Comparison of ENCODE assay signal across 17 mouse cellular contexts in genomic region chr4:138709246-138709645, GRCm38 (mm10). TPM values are rescaled to one million over a fixed set of nuclear protein-coding genes. Genes with fewer than 3 reads are reported as not detected.
DNase-seq lines count a peak whose midpoint lies in the region; ATAC-seq and TF ChIP-seq lines count a peak whose summit lies in the region.
"Had no signal": no experiment of that assay in that cellular context is flagged by ENCODE, and none has a peak within 500 bp of the region (broad histone marks: within the 10 kb centered on the region; RNA-seq: fewer than 3 reads in every experiment).

No protein-coding gene starts in this region.

- no peaks in the 10 kb centered on the region for H3K9me3 ChIP-seq in midbrain, embryonic 11.5 days (ENCODE audit: control insufficient read depth, low read length)
- no peaks in the 10 kb centered on the region for H3K9me3 ChIP-seq in midbrain, postnatal 0 days (ENCODE audit: low read length)
- H3K9me3 ChIP-seq: embryonic facial prominence, embryonic 10.5 days; embryonic facial prominence, embryonic 12.5 days; forebrain, embryonic 13.5 days; forebrain, embryonic 15.5 days had no signal

- H3K27ac ChIP-seq in midbrain, embryonic 11.5 days (ENCODE audit: low read depth, low read length) = no peak overlapping the region
- no peak overlapping the region for H3K27ac ChIP-seq in midbrain, postnatal 0 days (ENCODE audit: low read depth, low read length)
- H3K27ac ChIP-seq: embryonic facial prominence, embryonic 10.5 days; embryonic facial prominence, embryonic 12.5 days had no signal

- no peak overlapping the region for H3K9ac ChIP-seq in midbrain, embryonic 11.5 days (ENCODE audit: low read length)
- H3K9ac ChIP-seq in midbrain, postnatal 0 days (replicated peaks; ENCODE audit: low read length, poor library complexity, severe bottlenecking) = no peak overlapping the region
- H3K9ac ChIP-seq: embryonic facial prominence, embryonic 12.5 days; forebrain, embryonic 13.5 days; forebrain, embryonic 15.5 days; forebrain, postnatal 0 days had no signal

- H3K4me1 ChIP-seq in midbrain, embryonic 11.5 days (ENCODE audit: control insufficient read depth, insufficient read depth, low read length) = no peaks in the 10 kb centered on the region
- peaks cover 6% of the 10 kb centered on the region; the same call in 1 of the 2 replicates for H3K4me1 ChIP-seq in midbrain, postnatal 0 days (ENCODE audit: insufficient read depth, low read length)

- H3K27me3 ChIP-seq in midbrain, embryonic 11.5 days (ENCODE audit: control insufficient read depth, insufficient read depth, low read length) = no peaks in the 10 kb centered on the region
- no peaks in the 10 kb centered on the region for H3K27me3 ChIP-seq in midbrain, postnatal 0 days (ENCODE audit: insufficient read depth, low read length)
- H3K27me3 ChIP-seq: embryonic facial prominence, embryonic 12.5 days; forebrain, embryonic 13.5 days; forebrain, embryonic 15.5 days had no signal

- H3K4me2 ChIP-seq in midbrain, embryonic 11.5 days = no peak overlapping the region
- no peak overlapping the region for H3K4me2 ChIP-seq in midbrain, postnatal 0 days (ENCODE audit: low read depth, low read length, poor library complexity, severe bottlenecking)
- H3K4me2 ChIP-seq: embryonic facial prominence, embryonic 12.5 days; forebrain, embryonic 13.5 days had no signal

- H3K4me3 ChIP-seq in midbrain, embryonic 11.5 days (ENCODE audit: low read depth, low read length) = no peak overlapping the region
- H3K4me3 ChIP-seq in midbrain, postnatal 0 days (ENCODE audit: low read depth, low read length) = no peak overlapping the region
- H3K4me3 ChIP-seq: embryonic facial prominence, embryonic 10.5 days; embryonic facial prominence, embryonic 12.5 days; forebrain, embryonic 13.5 days; forebrain, embryonic 15.5 days had no signal

- no peaks in the 10 kb centered on the region for H3K36me3 ChIP-seq in midbrain, embryonic 11.5 days (ENCODE audit: control insufficient read depth, insufficient read depth, low read length)
- no peaks in the 10 kb centered on the region for H3K36me3 ChIP-seq in midbrain, postnatal 0 days (ENCODE audit: insufficient read depth, low read length)
- H3K36me3 ChIP-seq: embryonic facial prominence, embryonic 10.5 days; embryonic facial prominence, embryonic 12.5 days; forebrain, embryonic 15.5 days; G1E had no signal

- WGBS in midbrain, embryonic 11.5 days = 88% methylated on average over 11 of the region's 11 CpGs
- WGBS in midbrain, postnatal 0 days = 88% methylated on average over 11 of the region's 11 CpGs

- no peak for TF ChIP-seq CTCF in midbrain, postnatal 0 days (IDR thresholded peaks at IDR 0.05)

- no peak for ATAC-seq in midbrain, embryonic 11.5 days (ENCODE audit: low FRiP score)
- no peak for ATAC-seq in midbrain, postnatal 0 days (ENCODE audit: low FRiP score)
- ATAC-seq: activated CD4-positive, CD25-positive, alpha-beta regulatory T cell, adult 4 months; CD4-positive, CD25-positive, alpha-beta regulatory T cell, adult 4 months; forebrain, embryonic 15.5 days; Patski had no signal

- peak; percentile 45 for DNase-seq in cerebellum, adult 11-12 months
- DNase-seq in cerebellum, postnatal 10 days = no peak
- peak; percentile 53 for DNase-seq in cerebellum, adult 9-10 months
- DNase-seq in cerebellum, postnatal 4 days (ENCODE audit: low spot score in 2 of 2) = no peak
- peak; percentile 65 for DNase-seq in midbrain, embryonic 11.5 days (ENCODE audit: low spot score, missing footprints)
- no peak for DNase-seq in midbrain, postnatal 0 days (ENCODE audit: low spot score)

RNA-seq across cellular contexts. Expression of gene Pla2g2c, which starts 15.3 kb away (rescaled TPM):
- polyA plus RNA-seq in midbrain, embryonic 11.5 days (2014; fragmentation: Nextera tagmentation; extraction: Ambion mirVana) = 0.81 and 0.96 TPM in 2 replicates
- total RNA-seq in midbrain, postnatal 0 days (2014; rRNA removed) = 0.44 TPM in 1 of 2 replicates, not detected in the other
- polyA plus RNA-seq in midbrain, postnatal 0 days (2015; fragmentation: Nextera tagmentation; extraction: Ambion mirVana) = 0.54 and 0.57 TPM in 2 replicates
- total RNA-seq: adrenal gland, postnatal 14 days; CH12.LX had no signal
- polyA plus RNA-seq: activated CD4-positive, CD25-positive, alpha-beta regulatory T cell, adult 4 months; CD4-positive, CD25-positive, alpha-beta regulatory T cell, adult 4 months; G1E; Patski had no signal

RNA-seq across cellular contexts. Expression of gene Ubxn10, which starts 27.7 kb away (rescaled TPM):
- 1.5 TPM in 2 replicates for polyA plus RNA-seq in midbrain, embryonic 11.5 days (2014; fragmentation: Nextera tagmentation; extraction: Ambion mirVana)
- total RNA-seq in midbrain, postnatal 0 days (2014; rRNA removed) = 5.4 and 9.6 TPM in 2 replicates
- polyA plus RNA-seq in midbrain, postnatal 0 days (2015; fragmentation: Nextera tagmentation; extraction: Ambion mirVana) = 3.5 and 4.3 TPM in 2 replicates
- total RNA-seq: CH12.LX had no signal
- polyA plus RNA-seq: activated CD4-positive, CD25-positive, alpha-beta regulatory T cell, adult 4 months; CD4-positive, CD25-positive, alpha-beta regulatory T cell, adult 4 months; G1E; Patski had no signal

RNA-seq across cellular contexts. Expression of gene Pla2g2f, which starts 48.2 kb away (rescaled TPM):
- 0.08 and 0.12 TPM in 2 replicates for polyA plus RNA-seq in midbrain, embryonic 11.5 days (2014; fragmentation: Nextera tagmentation; extraction: Ambion mirVana)
- total RNA-seq in midbrain, postnatal 0 days (2014; rRNA removed) = 0.33 and 1.9 TPM in 2 replicates
- polyA plus RNA-seq in midbrain, postnatal 0 days (2015; fragmentation: Nextera tagmentation; extraction: Ambion mirVana) = 0.06 TPM in 1 of 2 replicates, not detected in the other
- total RNA-seq: CH12.LX; forebrain, postnatal 0 days had no signal
- polyA plus RNA-seq: activated CD4-positive, CD25-positive, alpha-beta regulatory T cell, adult 4 months; CD4-positive, CD25-positive, alpha-beta regulatory T cell, adult 4 months; embryonic facial prominence, embryonic 10.5 days; embryonic facial prominence, embryonic 12.5 days; forebrain, embryonic 13.5 days; forebrain, embryonic 15.5 days; forebrain, postnatal 0 days; G1E; Patski had no signal

Comparison
In these comparisons a context has a peak if more than half of its experiments do, and no peak if none do; other contexts are left out.
1. DNase-seq: peak in cerebellum, adult 11-12 months (single experiment), cerebellum, adult 9-10 months (single experiment) and midbrain, embryonic 11.5 days (single experiment); none in cerebellum, postnatal 10 days (0 of 2), cerebellum, postnatal 4 days (0 of 2) and midbrain, postnatal 0 days (single experiment).